Mouse (Mus musculus) ES-E14 (cell line): ENCODE measurements at regions not wholly inside any gene's neighbourhood (a gene's known extent, or its start where the extent isn't known, plus 50 kb on each side); places are given as distances from the start of the nearest gene placed in this dataset.

Experiments used
- DNase-seq: peaks from one replicate; pipeline ENCODE4 v3.0.0-alpha.2; 2013; ENCODE audit warnings: low read depth, low spot score
- H3K27ac ChIP-seq: 2 replicates; pipeline ENCODE4 v1.5.1; 2012; ENCODE audit warnings: low read depth, mild to moderate bottlenecking, low read length, moderate library complexity, mixed read lengths; ENCODE audit not compliant: poor library complexity, insufficient read depth, severe bottlenecking
- H3K36me3 ChIP-seq: 2 replicates; pipeline ENCODE4 v1.6.1; 2012; ENCODE audit warnings: mild to moderate bottlenecking, low read length, moderate library complexity, mixed read lengths; ENCODE audit not compliant: control insufficient read depth, poor library complexity, insufficient read depth, severe bottlenecking
- H3K4me1 ChIP-seq, 2 experiments: fragments of 150-350 bp in 1 of 2; sonication (generic) in 1 of 2; 2 replicates each; pipeline ENCODE4 v1.6.1; 2012; ENCODE audit warnings: low read length in 2 of 2, mild to moderate bottlenecking in 1 of 2, mixed read lengths in 1 of 2; ENCODE audit not compliant: control insufficient read depth in 2 of 2, insufficient read depth in 2 of 2, poor library complexity in 1 of 2
- H3K4me3 ChIP-seq, 2 experiments: fragments of 150-350 bp in 1 of 2; sonication (generic) in 1 of 2; 2 replicates each; pipeline ENCODE4 v1.5.1; 2012; ENCODE audit warnings: low read length in 2 of 2, low read depth in 1 of 2, mild to moderate bottlenecking in 1 of 2, mixed read lengths in 1 of 2; ENCODE audit not compliant: insufficient read depth in 1 of 2, poor library complexity in 1 of 2, severe bottlenecking in 1 of 2
- H3K9ac ChIP-seq: 2 replicates; pipeline ENCODE4 v1.6.1; 2012; ENCODE audit warnings: low read depth, mild to moderate bottlenecking, low read length, mixed read lengths; ENCODE audit not compliant: poor library complexity, insufficient read depth, severe bottlenecking
- H3K9me3 ChIP-seq: fragments of 150-350 bp; sonication (generic); 2 replicates; pipeline ENCODE4 v1.6.1; 2012; ENCODE audit warnings: low read depth, mild to moderate bottlenecking, low read length; ENCODE audit not compliant: control insufficient read depth, insufficient read depth
- CHD2 ChIP-seq: IDR thresholded peaks from 2 replicates; pipeline ENCODE4 v1.6.1; 2014; ENCODE audit warnings: mild to moderate bottlenecking, low read depth, low read length, inconsistent platforms
- HCFC1 ChIP-seq: IDR thresholded peaks from 2 replicates; pipeline ENCODE4 v1.6.1; 2012; ENCODE audit warnings: low read length, inconsistent platforms, borderline replicate concordance; ENCODE audit not compliant: insufficient read depth
- MAFK ChIP-seq: IDR thresholded peaks from 2 replicates; pipeline ENCODE4 v1.6.1; 2014; ENCODE audit warnings: mild to moderate bottlenecking, low read depth, low read length, inconsistent platforms; ENCODE audit not compliant: insufficient read depth
- ZC3H11A ChIP-seq: IDR thresholded peaks from 2 replicates; pipeline ENCODE4 v1.6.1; 2012; ENCODE audit warnings: low read depth, mild to moderate bottlenecking, inconsistent platforms, low read length, borderline replicate concordance
- ZNF384 ChIP-seq: IDR thresholded peaks from 2 replicates; pipeline ENCODE4 v1.6.1; 2012; ENCODE audit warnings: low read depth, low read length, inconsistent platforms
- in situ Hi-C, 2 experiments: fragments of 600-800 bp; cut with MboI; formaldehyde crosslinking; loops; one replicate each; pipeline ENCODE4 v1.15.1; 2025; ENCODE audit warnings: low sequenced_read_pairs in 2 of 2, inconsistent platforms in 1 of 2; ENCODE audit not compliant: unreplicated experiment in 2 of 2

DNA sequence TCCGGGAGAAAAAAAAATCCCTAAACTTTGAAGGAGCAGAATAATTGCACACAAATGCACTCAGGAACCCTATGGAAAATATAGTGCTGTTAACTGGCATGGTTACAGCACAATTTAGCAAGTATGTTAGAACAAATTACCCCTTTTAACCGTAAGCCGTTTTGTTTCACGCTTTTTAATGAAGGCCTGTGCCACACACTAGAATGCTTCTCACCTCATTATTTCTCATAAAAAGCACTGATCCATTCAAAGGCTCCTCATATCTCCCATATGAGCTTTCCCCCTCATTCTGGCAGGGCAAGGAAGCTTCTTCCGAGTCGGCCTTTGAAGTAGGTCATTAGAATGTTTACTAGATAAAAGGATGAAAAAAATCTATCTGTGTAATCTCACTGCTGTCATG is 182.4 kb downstream of the Fbxo8 start:
- Histone ChIP-seq H3K27ac (no peak overlapping the region), H3K9me3 (no peaks in the 10 kb centered on the region), H3K36me3 (no peaks in the 10 kb centered on the region), H3K4me3 (no peak overlapping the region), H3K4me1 (no peaks in the 10 kb centered on the region), H3K9ac (no peak overlapping the region)
- in situ Hi-C loops = no loop called here
- TF ChIP-seq HCFC1 = no peak
- TF ChIP-seq ZNF384 = no peak
- no peak for TF ChIP-seq ZC3H11A
- no peak for TF ChIP-seq CHD2
- TF ChIP-seq MAFK = no peak
- no peak for DNase-seq

DNA sequence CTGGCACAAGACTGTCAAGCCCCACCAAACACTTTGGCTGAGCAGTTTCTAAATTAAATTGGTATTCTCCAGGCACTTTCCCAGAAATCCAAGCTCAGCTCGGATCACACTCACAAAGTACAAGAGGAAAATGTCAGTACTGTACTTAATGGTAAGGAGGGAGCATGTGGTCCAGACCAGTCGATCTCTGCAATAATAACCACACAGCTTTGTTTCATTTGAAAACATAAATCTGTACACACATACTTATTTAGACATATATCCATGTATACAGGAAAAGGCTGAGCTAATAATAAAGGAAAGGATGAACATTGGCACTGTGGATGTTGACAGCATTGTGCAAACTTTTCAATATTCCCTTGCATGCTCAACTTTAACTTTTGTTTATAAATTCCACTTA is 184.1 kb downstream of the Fbxo8 start:
- Histone ChIP-seq H3K27ac (no peak overlapping the region), H3K4me1 (no peaks in the 10 kb centered on the region), H3K36me3 (no peaks in the 10 kb centered on the region), H3K9ac (no peak overlapping the region), H3K4me3 (no peak overlapping the region), H3K9me3 (no peaks in the 10 kb centered on the region)
- DNase-seq = no peak
- in situ Hi-C loops = no loop called here
- no peak for TF ChIP-seq CHD2

DNA sequence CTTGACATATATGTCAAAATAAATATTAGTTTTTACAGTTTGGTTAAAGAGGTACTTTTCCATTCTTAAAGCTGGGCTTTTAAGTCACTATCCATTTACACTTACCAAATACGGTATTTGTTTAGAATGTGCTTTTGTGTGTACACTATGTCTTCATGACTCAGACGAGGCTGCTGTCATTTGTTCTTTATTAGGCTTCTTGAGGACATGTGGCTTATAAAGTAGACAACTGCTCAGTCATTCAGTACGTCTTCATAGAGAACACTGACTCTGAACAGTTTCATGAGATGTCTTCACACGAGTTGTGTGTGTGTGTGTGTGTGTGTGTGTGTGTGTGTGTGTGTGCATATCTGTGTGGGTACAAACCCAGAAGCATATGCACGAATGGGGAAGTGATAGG is 216.1 kb downstream of the Fbxo8 start:
- Histone ChIP-seq H3K9ac (no peak overlapping the region), H3K4me3 (no peak overlapping the region), H3K27ac (no peak overlapping the region), H3K9me3 (no peaks in the 10 kb centered on the region), H3K36me3 (no peaks in the 10 kb centered on the region), H3K4me1 (no peaks in the 10 kb centered on the region)
- in situ Hi-C loops = no loop called here
- DNase-seq = no peak
- no peak for TF ChIP-seq CHD2

- TF ChIP-seq HCFC1 (no peak), CHD2 (no peak), ZC3H11A (no peak), MAFK (no peak), ZNF384 (no peak)
- Histone ChIP-seq H3K9ac (no peak overlapping the region), H3K27ac (no peak overlapping the region), H3K4me3 (no peak overlapping the region), H3K9me3 (no peaks in the 10 kb centered on the region), H3K4me1 (no peaks in the 10 kb centered on the region), H3K36me3 (no peaks in the 10 kb centered on the region)
- in situ Hi-C loops = no loop called here
- no peak for DNase-seq
These were observed 233.6 kb downstream of the Fbxo8 start for GRCm38 (mm10) chr8:56784441-56784840.

- Histone ChIP-seq H3K36me3 (no peaks in the 10 kb centered on the region), H3K27ac (no peak overlapping the region), H3K9me3 (no peaks in the 10 kb centered on the region), H3K4me1 (no peaks in the 10 kb centered on the region), H3K4me3 (no peak overlapping the region), H3K9ac (no peak overlapping the region)
- no peak for DNase-seq
- in situ Hi-C loops = no loop called here
- TF ChIP-seq MAFK (no peak), CHD2 (no peak), ZC3H11A (no peak), HCFC1 (no peak), ZNF384 (no peak)
These were observed 238.8 kb downstream of the Fbxo8 start for GRCm38 (mm10) chr8:56789549-56790270.
